Mouse (Mus musculus): ENCODE measurements around the gene Golga4. TPM values are rescaled to one million over a fixed set of nuclear protein-coding genes. Genes with fewer than 3 reads are reported as not detected.

Gene Golga4
- polyA plus RNA-seq, 1 experiment from 2014 or later = 54.2 TPM

DNA sequence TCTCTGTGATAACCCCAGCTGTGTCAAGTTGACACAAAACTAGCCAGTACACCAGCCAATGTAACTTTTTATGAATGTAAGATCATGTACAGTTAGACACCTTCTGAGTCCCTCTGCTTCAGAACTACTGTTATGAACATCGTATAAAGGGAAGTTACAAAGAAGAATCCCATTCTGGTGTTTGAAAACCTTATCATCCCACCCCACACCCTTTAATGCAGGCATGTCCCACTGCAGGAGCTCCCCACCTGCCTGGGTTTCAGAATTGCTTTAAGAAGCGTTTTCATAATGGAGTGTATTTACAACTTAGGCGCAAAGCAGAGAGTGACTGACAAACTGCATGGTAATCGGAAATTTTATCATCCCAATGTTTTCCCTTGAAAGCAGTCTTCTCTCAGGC is 14.9 kb upstream of the Golga4 start:
- H3K27me3 ChIP-seq = peaks cover 59% of the 10 kb centered on the region
- H3K9me3 ChIP-seq = no peaks in the 10 kb centered on the region
- H3K4me2 ChIP-seq = no peak overlapping the region
- no peak overlapping the region for H3K27ac ChIP-seq
- no peak overlapping the region for H3K4me3 ChIP-seq
- no peak for ATAC-seq (ENCODE audit: insufficient number of reproducible peaks, insufficient read depth, low FRiP score, low TSS enrichment, low read depth)
- WGBS = 86% methylated on average over 4 of the region's 4 CpGs
- no peak overlapping the region for H3K9ac ChIP-seq
- no peaks in the 10 kb centered on the region for H3K36me3 ChIP-seq
- peaks cover 27% of the 10 kb centered on the region for H3K4me1 ChIP-seq

DNA sequence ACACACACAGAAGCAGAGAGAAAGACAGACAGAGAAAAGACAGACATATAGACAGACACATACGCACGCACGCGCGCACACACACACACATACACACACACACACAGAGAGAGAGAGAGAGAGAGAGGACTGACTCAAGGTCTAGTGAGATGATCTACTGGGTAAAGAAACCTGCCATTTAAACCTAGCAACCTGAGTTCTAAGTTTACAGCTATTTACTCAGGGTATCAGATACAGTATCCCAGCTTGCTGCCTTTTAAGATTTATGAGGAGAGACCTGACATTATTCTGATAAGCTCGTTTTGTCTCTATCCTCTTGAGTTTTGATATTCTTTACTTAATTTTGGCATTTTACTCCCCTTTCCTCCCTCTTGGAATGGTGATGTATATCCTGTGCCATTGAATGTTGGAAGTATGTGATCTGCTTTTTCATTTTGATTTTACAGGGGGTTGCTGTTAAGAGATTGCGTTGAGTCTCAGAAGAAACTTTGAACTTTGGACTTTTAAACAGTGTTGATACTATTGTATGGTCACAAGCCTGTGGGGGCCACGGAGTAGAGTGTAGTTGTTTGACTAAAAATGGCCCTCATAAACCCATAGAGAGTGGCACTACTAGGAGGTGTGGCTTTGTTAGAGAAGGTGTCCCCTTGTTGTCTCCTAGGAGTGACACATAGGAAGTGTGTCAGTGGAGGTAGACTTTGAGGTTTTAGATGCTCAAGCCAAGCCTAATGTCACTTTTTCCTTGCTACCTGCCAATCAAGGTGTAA is 13.0 kb upstream of the Golga4 start:
- 90% methylated on average over 8 of the region's 8 CpGs for WGBS
- no peaks in the 10 kb centered on the region for H3K9me3 ChIP-seq
- H3K4me1 ChIP-seq = peaks cover 13% of the 10 kb centered on the region
- no peak for ATAC-seq (ENCODE audit: insufficient number of reproducible peaks, insufficient read depth, low FRiP score, low TSS enrichment, low read depth)
- no peak overlapping the region for H3K27ac ChIP-seq
- no peak overlapping the region for H3K9ac ChIP-seq
- H3K36me3 ChIP-seq = no peaks in the 10 kb centered on the region
- H3K4me3 ChIP-seq = no peak overlapping the region
- no peak overlapping the region for H3K4me2 ChIP-seq
- peaks cover 40% of the 10 kb centered on the region for H3K27me3 ChIP-seq

GRCm38 (mm10) chr9:118494106-118494505 is 12.0 kb upstream of the Golga4 start:
- no peak overlapping the region for H3K27ac ChIP-seq
- no peak overlapping the region for H3K4me2 ChIP-seq
- H3K4me3 ChIP-seq = no peak overlapping the region
- no peak for ATAC-seq (ENCODE audit: insufficient number of reproducible peaks, insufficient read depth, low FRiP score, low TSS enrichment, low read depth)
- WGBS = 90% methylated on average over 5 of the region's 5 CpGs
- H3K9me3 ChIP-seq = no peaks in the 10 kb centered on the region
- no peaks in the 10 kb centered on the region for H3K36me3 ChIP-seq
- H3K4me1 ChIP-seq = peaks cover 3% of the 10 kb centered on the region
- H3K27me3 ChIP-seq = peaks cover 30% of the 10 kb centered on the region
- H3K9ac ChIP-seq = no peak overlapping the region

DNA sequence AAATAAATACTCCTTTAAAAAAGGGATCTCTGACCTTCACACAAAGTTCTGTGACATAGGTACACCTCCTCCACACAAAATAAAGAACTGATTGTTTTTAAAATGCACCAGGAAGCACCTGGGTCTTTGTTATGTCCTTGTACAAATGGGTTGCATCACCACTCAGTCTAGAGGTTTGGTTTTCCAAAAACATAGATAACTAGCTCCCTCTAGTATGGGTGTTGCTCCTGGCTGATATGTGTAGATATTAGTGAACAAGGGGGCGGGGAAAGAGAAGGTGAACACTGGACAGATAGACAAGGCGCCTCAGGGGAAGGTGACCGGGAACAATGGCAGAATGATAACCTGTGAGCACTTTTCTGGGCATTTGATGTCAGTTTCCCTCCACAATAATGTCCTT is 10.1 kb upstream of the Golga4 start:
- Histone ChIP-seq H3K27me3 (peaks cover 15% of the 10 kb centered on the region; the same call in 1 of the 2 replicates), H3K4me3 (no peak overlapping the region), H3K9ac (no peak overlapping the region), H3K4me1 (no peaks in the 10 kb centered on the region), H3K27ac (no peak overlapping the region), H3K9me3 (no peaks in the 10 kb centered on the region), H3K36me3 (no peaks in the 10 kb centered on the region), H3K4me2 (no peak overlapping the region)
- WGBS = 90% methylated on average over 3 of the region's 3 CpGs
- no peak for ATAC-seq (ENCODE audit: insufficient number of reproducible peaks, insufficient read depth, low FRiP score, low TSS enrichment, low read depth)

- WGBS = 78% methylated on average over 3 of the region's 3 CpGs
- Histone ChIP-seq H3K9ac (no peak overlapping the region), H3K4me1 (no peaks in the 10 kb centered on the region), H3K27me3 (peaks cover 9% of the 10 kb centered on the region; the same call in 1 of the 2 replicates), H3K4me2 (no peak overlapping the region), H3K27ac (no peak overlapping the region), H3K9me3 (no peaks in the 10 kb centered on the region), H3K4me3 (no peak overlapping the region), H3K36me3 (no peaks in the 10 kb centered on the region)
- ATAC-seq (ENCODE audit: insufficient number of reproducible peaks, insufficient read depth, low FRiP score, low TSS enrichment, low read depth) = no peak
Measured at GRCm38 (mm10) chr9:118496952-118497351, 9.1 kb upstream of the Golga4 start.

DNA sequence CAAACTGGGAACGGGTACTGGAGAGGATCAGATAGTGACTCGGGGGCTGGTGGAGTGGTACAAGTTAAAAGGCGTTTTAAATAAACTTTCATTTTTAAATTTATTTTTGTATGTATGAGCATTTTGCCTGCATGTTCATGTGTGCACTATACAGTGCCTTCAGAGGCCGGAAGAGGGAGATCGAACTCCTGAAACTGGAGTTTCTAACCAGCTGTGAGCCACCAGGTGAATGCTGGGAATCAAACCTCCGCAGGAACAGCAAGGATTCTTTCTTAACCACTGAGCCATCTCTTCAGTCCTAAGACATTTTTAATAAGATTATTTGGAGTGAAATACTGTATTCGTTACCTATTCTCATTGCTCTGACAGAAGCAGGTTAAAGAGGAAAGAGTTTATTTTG is 8.0 kb upstream of the Golga4 start:
- no peaks in the 10 kb centered on the region for H3K36me3 ChIP-seq
- H3K4me3 ChIP-seq = no peak overlapping the region
- H3K27me3 ChIP-seq = no peaks in the 10 kb centered on the region
- no peak for ATAC-seq (ENCODE audit: insufficient number of reproducible peaks, insufficient read depth, low FRiP score, low TSS enrichment, low read depth)
- 67% methylated on average over 7 of the region's 7 CpGs for WGBS
- H3K9me3 ChIP-seq = no peaks in the 10 kb centered on the region
- no peak overlapping the region for H3K27ac ChIP-seq
- no peak overlapping the region for H3K4me2 ChIP-seq
- H3K9ac ChIP-seq = no peak overlapping the region
- H3K4me1 ChIP-seq = no peaks in the 10 kb centered on the region

DNA sequence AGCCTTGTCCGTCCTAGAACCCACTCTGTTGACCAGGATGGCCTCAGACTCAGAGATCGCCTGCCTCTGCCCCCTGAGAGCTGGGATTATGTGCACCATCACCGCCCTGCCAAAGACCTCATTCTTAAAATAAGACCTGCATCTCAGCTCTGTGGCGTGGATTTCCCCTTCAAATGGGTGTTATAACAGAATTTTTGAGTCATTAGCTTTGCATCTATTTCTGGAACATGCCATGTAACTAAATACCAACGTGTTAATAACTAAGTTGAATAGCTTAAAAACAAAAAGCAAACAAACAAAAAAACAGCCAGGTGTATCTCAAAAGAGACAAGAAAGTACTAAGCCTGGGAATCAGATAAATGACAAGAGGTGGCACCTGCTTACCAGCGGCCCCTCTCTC is 5.1 kb upstream of the Golga4 start:
- WGBS = 67% methylated on average over 6 of the region's 6 CpGs
- H3K4me2 ChIP-seq = no peak overlapping the region
- no peaks in the 10 kb centered on the region for H3K9me3 ChIP-seq
- no peak overlapping the region for H3K27ac ChIP-seq
- H3K36me3 ChIP-seq = no peaks in the 10 kb centered on the region
- no peak for ATAC-seq (ENCODE audit: insufficient number of reproducible peaks, insufficient read depth, low FRiP score, low TSS enrichment, low read depth)
- H3K9ac ChIP-seq = no peak overlapping the region
- no peak overlapping the region for H3K4me3 ChIP-seq
- no peaks in the 10 kb centered on the region for H3K4me1 ChIP-seq
- H3K27me3 ChIP-seq = no peaks in the 10 kb centered on the region

- WGBS = 90% methylated on average over 3 of the region's 3 CpGs
- H3K27ac ChIP-seq = no peak overlapping the region
- H3K4me2 ChIP-seq = no peak overlapping the region
- H3K9me3 ChIP-seq = no peaks in the 10 kb centered on the region
- no peak for ATAC-seq (ENCODE audit: insufficient number of reproducible peaks, insufficient read depth, low FRiP score, low TSS enrichment, low read depth)
- no peaks in the 10 kb centered on the region for H3K27me3 ChIP-seq
- no peak overlapping the region for H3K9ac ChIP-seq
- H3K4me1 ChIP-seq = peaks cover 25% of the 10 kb centered on the region
- no peak overlapping the region for H3K4me3 ChIP-seq
- no peaks in the 10 kb centered on the region for H3K36me3 ChIP-seq
Measured at GRCm38 (mm10) chr9:118504656-118505055, 1.4 kb upstream of the Golga4 start.

GRCm38 (mm10) chr9:118506404-118507231 is 551 bp downstream of the Golga4 start:
- Histone ChIP-seq H3K27me3 (no peaks in the 10 kb centered on the region), H3K9ac (peak overlapping the region; percentile 91), H3K4me1 (peaks cover 25% of the 10 kb centered on the region), H3K4me2 (peak overlapping the region; percentile 99), H3K36me3 (no peaks in the 10 kb centered on the region), H3K4me3 (peak overlapping the region; percentile 91), H3K9me3 (no peaks in the 10 kb centered on the region), H3K27ac (peak overlapping the region; percentile 44; the same call in 1 of the 2 replicates)
- ATAC-seq (ENCODE audit: insufficient number of reproducible peaks, insufficient read depth, low FRiP score, low TSS enrichment, low read depth) = no peak
- under 1% methylated on average over 57 of the region's 57 CpGs for WGBS

DNA sequence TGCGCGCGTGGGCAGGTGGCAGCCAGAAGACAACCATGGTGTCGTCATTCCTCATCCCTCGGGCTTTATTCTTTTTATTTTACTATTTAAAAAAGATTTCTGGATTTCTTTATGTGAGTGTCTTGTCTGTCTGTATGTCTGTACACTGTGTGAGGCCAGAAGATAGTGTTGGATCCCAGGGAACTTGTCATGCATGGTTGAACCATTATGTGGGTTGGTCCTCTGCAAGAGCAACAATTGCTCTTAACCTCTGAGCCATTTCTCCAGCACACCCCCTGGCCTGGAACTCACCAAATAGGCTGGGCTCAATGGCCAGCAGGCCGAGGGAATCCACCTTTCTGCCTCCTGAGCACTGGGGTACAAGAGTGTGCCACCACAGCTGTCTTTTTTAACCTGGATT is 1.5 kb downstream of the Golga4 start:
- peak overlapping the region; percentile 91 for H3K4me3 ChIP-seq
- H3K9me3 ChIP-seq = no peaks in the 10 kb centered on the region
- H3K9ac ChIP-seq = peak overlapping the region; percentile 91
- peaks cover 25% of the 10 kb centered on the region for H3K4me1 ChIP-seq
- H3K4me2 ChIP-seq = peak overlapping the region; percentile 99
- WGBS = 76% methylated on average over 6 of the region's 6 CpGs
- ATAC-seq (ENCODE audit: insufficient number of reproducible peaks, insufficient read depth, low FRiP score, low TSS enrichment, low read depth) = no peak
- no peaks in the 10 kb centered on the region for H3K27me3 ChIP-seq
- no peak overlapping the region for H3K27ac ChIP-seq
- no peaks in the 10 kb centered on the region for H3K36me3 ChIP-seq

- WGBS = 81% methylated on average over 7 of the region's 7 CpGs
- Histone ChIP-seq H3K9me3 (no peaks in the 10 kb centered on the region), H3K4me3 (no peak overlapping the region), H3K27ac (no peak overlapping the region), H3K4me1 (peaks cover 25% of the 10 kb centered on the region), H3K4me2 (no peak overlapping the region), H3K9ac (0 out of 2 replicates have a peak overlapping the region, but pooled peaks have one; percentile 91), H3K27me3 (no peaks in the 10 kb centered on the region), H3K36me3 (no peaks in the 10 kb centered on the region)
- no peak for ATAC-seq (ENCODE audit: insufficient number of reproducible peaks, insufficient read depth, low FRiP score, low TSS enrichment, low read depth)
Measured at GRCm38 (mm10) chr9:118508601-118509000, 2.5 kb downstream of the Golga4 start.
